Comparison of ENCODE assay signal across 8 mouse cellular contexts in the genomic region with DNA sequence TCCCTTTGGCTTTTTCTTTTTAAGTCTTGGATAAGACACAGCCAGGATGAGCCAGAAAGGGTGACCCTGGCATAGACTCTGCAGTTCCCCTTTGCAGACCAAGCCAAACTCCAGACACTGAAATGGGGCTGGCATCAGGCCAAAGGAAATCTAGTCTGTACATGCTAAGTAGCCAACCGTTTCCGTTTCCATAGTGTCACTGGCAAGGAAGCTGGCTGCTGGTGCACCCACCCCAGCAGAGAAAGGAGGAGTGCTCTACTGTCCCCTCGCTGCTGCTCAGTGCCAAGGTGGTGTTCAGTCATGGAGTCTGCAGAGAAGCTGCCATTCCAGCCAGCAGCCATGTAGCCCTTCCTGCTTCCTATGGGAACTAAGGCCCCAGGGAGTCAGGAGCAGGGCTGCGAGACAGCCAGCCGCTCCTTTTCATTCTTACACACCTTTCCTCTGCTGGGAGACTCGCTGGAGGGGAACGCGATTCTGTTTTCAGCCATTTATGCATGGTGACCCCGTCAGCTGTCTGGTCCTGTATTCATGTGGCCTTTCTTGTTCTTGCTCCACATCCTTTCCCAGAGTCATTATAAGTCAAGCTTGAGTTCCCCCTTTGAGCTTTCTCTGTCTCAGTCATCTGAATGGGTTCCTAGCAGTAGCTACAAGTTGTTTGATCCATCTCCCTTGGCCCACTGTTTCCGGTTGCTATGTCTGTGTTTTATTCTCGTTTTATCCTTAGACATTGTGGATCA.
A peak's percentile ranks its signal among the peaks of the same experiment; 100 is the strongest.
DNase-seq lines count a peak whose midpoint lies in the region; ATAC-seq and TF ChIP-seq lines count a peak whose summit lies in the region.

No protein-coding gene starts in this region.

- H3K9ac ChIP-seq in hindbrain, embryonic 13.5 days: no peak overlapping the region

- H3K36me3 ChIP-seq in hindbrain, embryonic 13.5 days: no peaks in the 10 kb centered on the region

- peak; percentile 96 for ATAC-seq in hindbrain, embryonic 13.5 days (ENCODE audit: low FRiP score)

- no peaks in the 10 kb centered on the region for H3K9me3 ChIP-seq in hindbrain, embryonic 13.5 days

- TF ChIP-seq POLR2A in cerebellum, adult 2 months (IDR thresholded peaks at IDR 0.05; ENCODE audit: borderline replicate concordance, insufficient read depth, low read length): no peak

- TF ChIP-seq CTCF in cerebellum, adult 2 months (IDR thresholded peaks at IDR 0.05; ENCODE audit: borderline replicate concordance, insufficient read depth, low read depth, low read length): no peak

- peak; percentile 52 for DNase-seq in adrenal gland, adult 8-10 months
- DNase-seq in cerebellum, adult 2 months: peak; percentile 22 to 57
- DNase-seq in gastrocnemius, postnatal 10 days: peak; percentile 50
- peak; percentile 92 for DNase-seq in layer of hippocampus, adult 9-11 months
- DNase-seq in lung, postnatal 14 days: peak; percentile 81
- DNase-seq in right cerebral cortex, postnatal 14 days: peak; percentile 75
- no peak for DNase-seq in MN1 (ENCODE audit: low spot score)

- peak overlapping the region; percentile 6; the same call in 1 of the 2 replicates for H3K4me2 ChIP-seq in hindbrain, embryonic 13.5 days

- H3K4me3 ChIP-seq in cerebellum, adult 2 months (replicated peaks; ENCODE audit: insufficient read depth, low read depth, low read length): no peak overlapping the region
- H3K4me3 ChIP-seq in hindbrain, embryonic 13.5 days: no peak overlapping the region

- H3K4me1 ChIP-seq in cerebellum, adult 2 months (ENCODE audit: control insufficient read depth, insufficient read depth, low read length): no peaks in the 10 kb centered on the region
- H3K4me1 ChIP-seq in hindbrain, embryonic 13.5 days (replicated peaks): peaks cover 11% of the 10 kb centered on the region

- H3K27me3 ChIP-seq in cerebellum, adult 2 months (ENCODE audit: control insufficient read depth, insufficient read depth, low read length): no peaks in the 10 kb centered on the region
- no peaks in the 10 kb centered on the region for H3K27me3 ChIP-seq in hindbrain, embryonic 13.5 days

- WGBS in cerebellum, adult 2 months: 22% methylated on average over 11 of the region's 11 CpGs
- 34% methylated on average over 11 of the region's 11 CpGs for WGBS in hindbrain, embryonic 13.5 days

- H3K27ac ChIP-seq in cerebellum, adult 2 months (ENCODE audit: insufficient read depth, low read length): no peak overlapping the region
- H3K27ac ChIP-seq in hindbrain, embryonic 13.5 days: peak overlapping the region; percentile 64; the same call in 1 of the 2 replicates
